Mouse (Mus musculus): ENCODE results near the gene Ezh1.

DNA sequence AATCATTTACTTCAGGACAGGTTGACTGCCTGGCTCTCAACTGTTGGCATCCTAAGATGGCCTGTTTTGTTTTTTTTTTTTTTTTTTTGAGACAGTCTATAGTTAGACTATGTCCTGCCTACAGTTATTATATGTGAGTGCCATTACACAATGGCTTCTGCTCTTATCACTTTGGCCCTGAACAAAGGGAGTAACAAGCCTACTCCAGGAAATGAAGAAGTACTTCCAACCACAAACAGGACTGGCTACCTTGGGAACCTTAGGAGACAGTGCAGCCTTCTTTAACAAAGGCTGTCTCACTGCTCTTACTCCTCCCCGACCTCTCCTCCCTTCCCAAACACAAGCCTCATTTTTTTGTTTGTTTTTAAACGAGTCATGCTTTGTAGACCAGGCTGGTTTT, 5.4 kb downstream of the Ezh1 start:
- TF ChIP-seq GATA1 (IDR thresholded peaks at IDR 0.05; ENCODE audit: borderline replicate concordance, low read length) = no peak
- TF ChIP-seq FLI1 (IDR thresholded peaks at IDR 0.05; ENCODE audit: low read length) = no peak

Data from megakaryocyte, embryonic 14.5 days (primary cell).